Mouse (Mus musculus) kidney, embryonic 15.5 days (tissue): Measurements from ENCODE around the gene Lrig1. TPM values are rescaled to one million over a fixed set of nuclear protein-coding genes. Genes with fewer than 3 reads are reported as not detected.
A peak's percentile ranks its signal among the peaks of the same experiment; 100 is the strongest.

Experiments used
- ATAC-seq: fragments of 200-750 bp; cut with Nextera tagmentation; replicated peaks from 2 replicates; pipeline ENCODE4 v1.8.0; 2017; ENCODE audit warnings: moderate TSS enrichment; ENCODE audit not compliant: low FRiP score
- H3K27ac ChIP-seq: fragments of 300-500 bp; sonication (generic); 2 replicates; pipeline ENCODE4 v1.5.1; 2015; ENCODE audit warnings: mild to moderate bottlenecking, inconsistent platforms
- H3K27me3 ChIP-seq: fragments of 300-500 bp; sonication (generic); 2 replicates; pipeline ENCODE4 v1.6.1; 2015; ENCODE audit warnings: inconsistent platforms
- H3K36me3 ChIP-seq: fragments of 300-500 bp; sonication (generic); 2 replicates; pipeline ENCODE4 v1.6.1; 2015; ENCODE audit warnings: inconsistent platforms
- H3K4me1 ChIP-seq: fragments of 300-500 bp; sonication (generic); 2 replicates; pipeline ENCODE4 v1.6.1; 2015; ENCODE audit warnings: inconsistent platforms
- H3K4me2 ChIP-seq: fragments of 300-500 bp; sonication (generic); 2 replicates; pipeline ENCODE4 v1.6.1; 2015; ENCODE audit warnings: moderate library complexity, mild to moderate bottlenecking, inconsistent platforms
- H3K4me3 ChIP-seq: fragments of 300-500 bp; sonication (generic); replicated peaks from 2 replicates; pipeline ENCODE4 v1.5.1; 2015; ENCODE audit warnings: mild to moderate bottlenecking, inconsistent platforms
- H3K9ac ChIP-seq: fragments of 300-500 bp; sonication (generic); 2 replicates; pipeline ENCODE4 v1.6.1; 2015; ENCODE audit warnings: mild to moderate bottlenecking, inconsistent platforms
- H3K9me3 ChIP-seq: fragments of 300-500 bp; sonication (generic); replicated peaks from 2 replicates; pipeline ENCODE4 v1.6.1; 2016; ENCODE audit warnings: inconsistent platforms
- WGBS: fragments of 180-500 bp; shearing (Covaris S2); methylation state at CpG from one replicate; pipeline ENCODE4 v1.1.7; 2015; ENCODE audit warnings: mixed read lengths; 5-methylcytosine and 5-hydroxymethylcytosine counted together
- polyA plus RNA-seq: library from polyadenylated mRNA; unstranded; fragments of >200 nt; fragmentation: Nextera tagmentation; extraction: Ambion mirVana; gene quantifications from 2 replicates; pipeline ENCODE4 v1.2.1, GENCODE M21; 2015

Gene Lrig1
- polyA plus RNA-seq, 1 experiment from 2014 or later, result 8.1 TPM

GRCm38 (mm10) chr6:94637024-94637434 lies 62.9 kb downstream of the Lrig1 start:
- H3K4me2 ChIP-seq, result no peak overlapping the region
- H3K4me1 ChIP-seq, result peaks cover 40% of the 10 kb centered on the region
- H3K27ac ChIP-seq, result no peak overlapping the region
- no peak for ATAC-seq
- no peaks in the 10 kb centered on the region for H3K27me3 ChIP-seq
- H3K4me3 ChIP-seq, result no peak overlapping the region
- no peak overlapping the region for H3K9ac ChIP-seq
- 45% methylated on average over 5 of the region's 5 CpGs for WGBS
- no peaks in the 10 kb centered on the region for H3K36me3 ChIP-seq
- H3K9me3 ChIP-seq, result no peaks in the 10 kb centered on the region

GRCm38 (mm10) chr6:94635343-94635742 lies 64.6 kb downstream of the Lrig1 start:
- Histone ChIP-seq H3K36me3 (no peaks in the 10 kb centered on the region), H3K27me3 (no peaks in the 10 kb centered on the region), H3K9me3 (no peaks in the 10 kb centered on the region), H3K4me1 (peaks cover 51% of the 10 kb centered on the region), H3K4me2 (no peak overlapping the region), H3K4me3 (no peak overlapping the region), H3K27ac (no peak overlapping the region; the same call in 1 of the 2 replicates), H3K9ac (no peak overlapping the region)
- WGBS, result 61% methylated on average over 1 of the region's 1 CpGs
- no peak for ATAC-seq

GRCm38 (mm10) chr6:94634710-94635109 lies 65.2 kb downstream of the Lrig1 start:
- Histone ChIP-seq H3K27me3 (no peaks in the 10 kb centered on the region), H3K36me3 (no peaks in the 10 kb centered on the region), H3K4me2 (no peak overlapping the region), H3K27ac (no peak overlapping the region), H3K9me3 (no peaks in the 10 kb centered on the region), H3K4me1 (peaks cover 47% of the 10 kb centered on the region), H3K9ac (no peak overlapping the region), H3K4me3 (no peak overlapping the region)
- WGBS, result 67% methylated on average over 9 of the region's 9 CpGs
- ATAC-seq, result 0 out of 2 replicates have a peak, but pooled peaks have one; percentile 19

- 82% methylated on average over 4 of the region's 4 CpGs for WGBS
These were observed 65.7 kb downstream of the Lrig1 start for GRCm38 (mm10) chr6:94634274-94634673.

GRCm38 (mm10) chr6:94631779-94632082 lies 68.2 kb downstream of the Lrig1 start:
- no peak overlapping the region for H3K4me2 ChIP-seq
- peaks cover under 1% of the 10 kb centered on the region; the same call in 1 of the 2 replicates for H3K36me3 ChIP-seq
- H3K9ac ChIP-seq, result no peak overlapping the region
- H3K4me3 ChIP-seq, result no peak overlapping the region
- H3K9me3 ChIP-seq, result no peaks in the 10 kb centered on the region
- peaks cover 48% of the 10 kb centered on the region for H3K4me1 ChIP-seq
- H3K27ac ChIP-seq, result peak overlapping the region; percentile 52; the same call in 1 of the 2 replicates
- WGBS, result 86% methylated on average over 6 of the region's 6 CpGs
- ATAC-seq, result no peak
- H3K27me3 ChIP-seq, result no peaks in the 10 kb centered on the region

More at GRCm38 (mm10) chr6:94634274-94634673, 65.7 kb downstream of the Lrig1 start:
- Histone ChIP-seq H3K4me3 (no peak overlapping the region), H3K4me1 (peaks cover 47% of the 10 kb centered on the region), H3K27me3 (no peaks in the 10 kb centered on the region), H3K27ac (no peak overlapping the region), H3K9me3 (no peaks in the 10 kb centered on the region), H3K9ac (no peak overlapping the region), H3K36me3 (no peaks in the 10 kb centered on the region), H3K4me2 (no peak overlapping the region)
- no peak for ATAC-seq

- Histone ChIP-seq H3K4me1 (peaks cover 50% of the 10 kb centered on the region), H3K4me3 (no peak overlapping the region), H3K36me3 (peaks cover 3% of the 10 kb centered on the region; the same call in 1 of the 2 replicates), H3K27ac (peak overlapping the region; percentile 52; the same call in 1 of the 2 replicates), H3K4me2 (no peak overlapping the region), H3K9me3 (no peaks in the 10 kb centered on the region), H3K27me3 (no peaks in the 10 kb centered on the region), H3K9ac (no peak overlapping the region)
- WGBS, result 63% methylated on average over 7 of the region's 7 CpGs
- ATAC-seq, result 0 out of 2 replicates have a peak, but pooled peaks have one; percentile 1
These were observed 68.7 kb downstream of the Lrig1 start for GRCm38 (mm10) chr6:94631051-94631778.

GRCm38 (mm10) chr6:94628787-94629186 lies 71.2 kb downstream of the Lrig1 start:
- WGBS, result 70% methylated on average over 6 of the region's 6 CpGs
- Histone ChIP-seq H3K9ac (no peak overlapping the region), H3K36me3 (peaks cover 17% of the 10 kb centered on the region), H3K9me3 (no peaks in the 10 kb centered on the region), H3K4me1 (peaks cover 41% of the 10 kb centered on the region), H3K27ac (no peak overlapping the region), H3K4me3 (no peak overlapping the region), H3K4me2 (no peak overlapping the region), H3K27me3 (no peaks in the 10 kb centered on the region)
- ATAC-seq, result no peak

GRCm38 (mm10) chr6:94627714-94628595 lies 72.0 kb downstream of the Lrig1 start:
- Histone ChIP-seq H3K9ac (no peak overlapping the region), H3K4me3 (no peak overlapping the region), H3K9me3 (no peaks in the 10 kb centered on the region), H3K36me3 (peaks cover 19% of the 10 kb centered on the region), H3K4me1 (peaks cover 41% of the 10 kb centered on the region), H3K4me2 (no peak overlapping the region), H3K27me3 (no peaks in the 10 kb centered on the region), H3K27ac (no peak overlapping the region)
- 47% methylated on average over 15 of the region's 15 CpGs for WGBS
- no peak for ATAC-seq

GRCm38 (mm10) chr6:94626807-94627206 lies 73.2 kb downstream of the Lrig1 start:
- H3K4me1 ChIP-seq, result peaks cover 36% of the 10 kb centered on the region
- 56% methylated on average over 2 of the region's 2 CpGs for WGBS
- H3K4me3 ChIP-seq, result no peak overlapping the region
- H3K27ac ChIP-seq, result no peak overlapping the region
- H3K36me3 ChIP-seq, result peaks cover 30% of the 10 kb centered on the region
- no peak for ATAC-seq
- H3K27me3 ChIP-seq, result no peaks in the 10 kb centered on the region
- H3K4me2 ChIP-seq, result no peak overlapping the region
- H3K9ac ChIP-seq, result no peak overlapping the region
- H3K9me3 ChIP-seq, result no peaks in the 10 kb centered on the region

GRCm38 (mm10) chr6:94625896-94626295 lies 74.1 kb downstream of the Lrig1 start:
- Histone ChIP-seq H3K27ac (no peak overlapping the region), H3K9ac (no peak overlapping the region), H3K4me1 (peaks cover 27% of the 10 kb centered on the region), H3K27me3 (no peaks in the 10 kb centered on the region), H3K4me3 (no peak overlapping the region), H3K4me2 (no peak overlapping the region), H3K9me3 (no peaks in the 10 kb centered on the region), H3K36me3 (peaks cover 38% of the 10 kb centered on the region)
- no peak for ATAC-seq
- WGBS, result 32% methylated on average over 5 of the region's 5 CpGs

GRCm38 (mm10) chr6:94624543-94624942 lies 75.4 kb downstream of the Lrig1 start:
- Histone ChIP-seq H3K4me1 (peaks cover 22% of the 10 kb centered on the region), H3K4me2 (no peak overlapping the region), H3K9me3 (no peaks in the 10 kb centered on the region), H3K27ac (no peak overlapping the region), H3K36me3 (peaks cover 51% of the 10 kb centered on the region), H3K4me3 (no peak overlapping the region), H3K9ac (no peak overlapping the region), H3K27me3 (no peaks in the 10 kb centered on the region)
- no peak for ATAC-seq
- 90% methylated on average over 5 of the region's 5 CpGs for WGBS

GRCm38 (mm10) chr6:94622983-94623382 lies 77.0 kb downstream of the Lrig1 start:
- Histone ChIP-seq H3K4me3 (no peak overlapping the region), H3K27me3 (no peaks in the 10 kb centered on the region), H3K9ac (no peak overlapping the region), H3K4me2 (no peak overlapping the region), H3K4me1 (peaks cover 29% of the 10 kb centered on the region), H3K27ac (no peak overlapping the region), H3K36me3 (peaks cover 66% of the 10 kb centered on the region), H3K9me3 (no peaks in the 10 kb centered on the region)
- ATAC-seq, result no peak; the same call in 1 of the 2 replicates
- 80% methylated on average over 4 of the region's 4 CpGs for WGBS
